11 mouse cellular contexts compared by ENCODE assay signal in genomic region chr5:135945916-135946408, GRCm38 (mm10). TPM values are rescaled to one million over a fixed set of nuclear protein-coding genes. Genes with fewer than 3 reads are reported as not detected.
DNase-seq lines count a peak whose midpoint lies in the region; ATAC-seq lines count a peak whose summit lies in the region.
"Had no signal": no experiment of that assay in that cellular context is flagged by ENCODE, and none has a peak within 500 bp of the region (broad histone marks: within the 10 kb centered on the region; RNA-seq: fewer than 3 reads in every experiment).

No protein-coding gene starts in this region.

- no peak for DNase-seq in forebrain, embryonic 11.5 days (ENCODE audit: low spot score)
- DNase-seq in lung, postnatal 36 days: no peak
- DNase-seq in forebrain, embryonic 14.5 days (ENCODE audit: low spot score): peak; percentile 67
- no peak for DNase-seq in frontal cortex, postnatal 36 days (ENCODE audit: low spot score in 2 of 2)
- no peak for DNase-seq in kidney, postnatal 36 days
- DNase-seq: cerebellum, adult 9-10 months had no signal

- H3K4me1 ChIP-seq in forebrain, embryonic 13.5 days: peaks cover 14% of the 10 kb centered on the region
- H3K4me1 ChIP-seq in forebrain, embryonic 11.5 days (replicated peaks; ENCODE audit: control insufficient read depth, insufficient read depth, low read length): no peaks in the 10 kb centered on the region
- H3K4me1 ChIP-seq in lung, embryonic 16.5 days (replicated peaks; ENCODE audit: control insufficient read depth, insufficient read depth, low read length): peaks cover 10% of the 10 kb centered on the region
- peaks cover 5% of the 10 kb centered on the region; the same call in 1 of the 2 replicates for H3K4me1 ChIP-seq in forebrain, embryonic 14.5 days (ENCODE audit: control insufficient read depth, insufficient read depth, low read length)
- H3K4me1 ChIP-seq in neural tube, embryonic 13.5 days (replicated peaks): peaks cover 7% of the 10 kb centered on the region

- H3K27me3 ChIP-seq in forebrain, embryonic 13.5 days: no peaks in the 10 kb centered on the region
- H3K27me3 ChIP-seq in forebrain, embryonic 11.5 days (ENCODE audit: control insufficient read depth, insufficient read depth, low read length): no peaks in the 10 kb centered on the region
- H3K27me3 ChIP-seq in lung, embryonic 16.5 days (ENCODE audit: control insufficient read depth, insufficient read depth, low read depth, low read length): no peaks in the 10 kb centered on the region
- H3K27me3 ChIP-seq in forebrain, embryonic 14.5 days (replicated peaks; ENCODE audit: control insufficient read depth, insufficient read depth, low read length): no peaks in the 10 kb centered on the region
- no peaks in the 10 kb centered on the region for H3K27me3 ChIP-seq in neural tube, embryonic 13.5 days

- peak overlapping the region; percentile 34 for H3K4me2 ChIP-seq in forebrain, embryonic 13.5 days
- H3K4me2 ChIP-seq in forebrain, embryonic 11.5 days (ENCODE audit: low read depth, low read length, severe bottlenecking): no peak overlapping the region
- H3K4me2 ChIP-seq in lung, embryonic 16.5 days (ENCODE audit: low read depth, low read length): no peak overlapping the region
- H3K4me2 ChIP-seq in forebrain, embryonic 14.5 days (ENCODE audit: low read length): peak overlapping the region; percentile 14; the same call in 1 of the 2 replicates
- H3K4me2 ChIP-seq in neural tube, embryonic 13.5 days: peak overlapping the region; percentile 29; the same call in 1 of the 2 replicates

- WGBS in forebrain, embryonic 13.5 days: 47% methylated on average over 10 of the region's 10 CpGs
- WGBS in forebrain, embryonic 11.5 days: 62% methylated on average over 10 of the region's 10 CpGs
- 53% methylated on average over 10 of the region's 10 CpGs for WGBS in lung, embryonic 16.5 days
- 49% methylated on average over 10 of the region's 10 CpGs for WGBS in forebrain, embryonic 14.5 days
- WGBS in neural tube, embryonic 13.5 days: 55% methylated on average over 10 of the region's 10 CpGs

- peak; percentile 33; the same call in 1 of the 2 replicates for ATAC-seq in forebrain, embryonic 13.5 days
- ATAC-seq in forebrain, embryonic 11.5 days (replicated peaks; ENCODE audit: low FRiP score): no peak
- peak; percentile 80 for ATAC-seq in lung, embryonic 16.5 days (ENCODE audit: low read depth)
- peak; percentile 42; the same call in 1 of the 2 replicates for ATAC-seq in forebrain, embryonic 14.5 days
- ATAC-seq in neural tube, embryonic 13.5 days (ENCODE audit: low read depth): peak; percentile 75
- ATAC-seq: inflammation-experienced regulatory T-cells, adult 6 months had no signal

- no peaks in the 10 kb centered on the region for H3K9me3 ChIP-seq in forebrain, embryonic 13.5 days (replicated peaks)
- no peaks in the 10 kb centered on the region for H3K9me3 ChIP-seq in forebrain, embryonic 11.5 days (ENCODE audit: control insufficient read depth, low read length)
- H3K9me3 ChIP-seq in lung, embryonic 16.5 days (ENCODE audit: control insufficient read depth, low read length): no peaks in the 10 kb centered on the region
- no peaks in the 10 kb centered on the region for H3K9me3 ChIP-seq in forebrain, embryonic 14.5 days (replicated peaks; ENCODE audit: control insufficient read depth, low read length)
- H3K9me3 ChIP-seq in neural tube, embryonic 13.5 days: no peaks in the 10 kb centered on the region

- H3K9ac ChIP-seq in forebrain, embryonic 13.5 days: peak overlapping the region; percentile 52; the same call in 1 of the 2 replicates
- no peak overlapping the region for H3K9ac ChIP-seq in forebrain, embryonic 11.5 days (ENCODE audit: low read length)
- peak overlapping the region; percentile 31; the same call in 1 of the 2 replicates for H3K9ac ChIP-seq in lung, embryonic 16.5 days (ENCODE audit: low read length)
- H3K9ac ChIP-seq in forebrain, embryonic 14.5 days (ENCODE audit: low read length): peak overlapping the region; percentile 37; the same call in 1 of the 2 replicates
- no peak overlapping the region for H3K9ac ChIP-seq in neural tube, embryonic 13.5 days

- H3K36me3 ChIP-seq in forebrain, embryonic 13.5 days (ENCODE audit: poor library complexity, severe bottlenecking): no peaks in the 10 kb centered on the region
- H3K36me3 ChIP-seq in forebrain, embryonic 11.5 days (ENCODE audit: control insufficient read depth, insufficient read depth, low read length): no peaks in the 10 kb centered on the region
- H3K36me3 ChIP-seq in lung, embryonic 16.5 days (ENCODE audit: control insufficient read depth, insufficient read depth, low read length): no peaks in the 10 kb centered on the region
- no peaks in the 10 kb centered on the region for H3K36me3 ChIP-seq in forebrain, embryonic 14.5 days (ENCODE audit: control insufficient read depth, insufficient read depth, low read length)
- H3K36me3 ChIP-seq in neural tube, embryonic 13.5 days: no peaks in the 10 kb centered on the region

- no peak overlapping the region for H3K4me3 ChIP-seq in forebrain, embryonic 13.5 days
- no peak overlapping the region for H3K4me3 ChIP-seq in forebrain, embryonic 11.5 days (ENCODE audit: low read depth, low read length)
- H3K4me3 ChIP-seq in lung, embryonic 16.5 days (ENCODE audit: low read length): no peak overlapping the region
- no peak overlapping the region for H3K4me3 ChIP-seq in forebrain, embryonic 14.5 days (ENCODE audit: low read depth, low read length)
- H3K4me3 ChIP-seq in neural tube, embryonic 13.5 days: no peak overlapping the region

- H3K27ac ChIP-seq in forebrain, embryonic 13.5 days: peak overlapping the region; percentile 40
- no peak overlapping the region for H3K27ac ChIP-seq in forebrain, embryonic 11.5 days (ENCODE audit: low read depth, low read length)
- no peak overlapping the region for H3K27ac ChIP-seq in lung, embryonic 16.5 days (ENCODE audit: low read length)
- peak overlapping the region; percentile 36; the same call in 1 of the 2 replicates for H3K27ac ChIP-seq in forebrain, embryonic 14.5 days (ENCODE audit: low read depth, low read length)
- H3K27ac ChIP-seq in neural tube, embryonic 13.5 days (replicated peaks): peak overlapping the region; percentile 23

RNA-seq across cellular contexts. Expression of gene Ywhag, which starts 11.5 kb away (rescaled TPM):
- polyA plus RNA-seq in forebrain, embryonic 13.5 days (2015; fragmentation: Nextera tagmentation; extraction: Ambion mirVana): 424 and 485 TPM in 2 replicates
- polyA plus RNA-seq in forebrain, embryonic 11.5 days (2014; fragmentation: Nextera tagmentation; extraction: Ambion mirVana): 147 and 161 TPM in 2 replicates
- 150 and 155 TPM in 2 replicates for polyA plus RNA-seq in lung, embryonic 16.5 days (2015; fragmentation: Nextera tagmentation; extraction: Ambion mirVana)
- 361 and 450 TPM in 2 replicates for polyA plus RNA-seq in forebrain, embryonic 14.5 days (2014; fragmentation: Nextera tagmentation; extraction: Ambion mirVana)
- polyA plus RNA-seq in neural tube, embryonic 13.5 days (2015; fragmentation: Nextera tagmentation; extraction: Ambion mirVana): 665 and 740 TPM in 2 replicates

RNA-seq across cellular contexts. Expression of gene Ssc4d, which starts 28.4 kb away (rescaled TPM):
- 0.48 TPM in 2 replicates for polyA plus RNA-seq in forebrain, embryonic 13.5 days (2015; fragmentation: Nextera tagmentation; extraction: Ambion mirVana)
- polyA plus RNA-seq in forebrain, embryonic 11.5 days (2014; fragmentation: Nextera tagmentation; extraction: Ambion mirVana): 1.2 and 1.5 TPM in 2 replicates
- polyA plus RNA-seq in lung, embryonic 16.5 days (2015; fragmentation: Nextera tagmentation; extraction: Ambion mirVana): 3.0 and 3.2 TPM in 2 replicates
- 0.99 and 1.4 TPM in 2 replicates for polyA plus RNA-seq in forebrain, embryonic 14.5 days (2014; fragmentation: Nextera tagmentation; extraction: Ambion mirVana)
- 0.79 and 1.9 TPM in 2 replicates for polyA plus RNA-seq in neural tube, embryonic 13.5 days (2015; fragmentation: Nextera tagmentation; extraction: Ambion mirVana)

RNA-seq across cellular contexts. Expression of gene Zp3, which starts 33.9 kb away (rescaled TPM):
- polyA plus RNA-seq in forebrain, embryonic 13.5 days (2015; fragmentation: Nextera tagmentation; extraction: Ambion mirVana): not detected in 2 replicates
- polyA plus RNA-seq in forebrain, embryonic 11.5 days (2014; fragmentation: Nextera tagmentation; extraction: Ambion mirVana): not detected in 2 replicates
- polyA plus RNA-seq in lung, embryonic 16.5 days (2015; fragmentation: Nextera tagmentation; extraction: Ambion mirVana): 0.16 and 0.19 TPM in 2 replicates
- polyA plus RNA-seq in forebrain, embryonic 14.5 days (2014; fragmentation: Nextera tagmentation; extraction: Ambion mirVana): 0.13 and 0.16 TPM in 2 replicates
- polyA plus RNA-seq in neural tube, embryonic 13.5 days (2015; fragmentation: Nextera tagmentation; extraction: Ambion mirVana): 0.14 TPM in 1 of 2 replicates, not detected in the other
- polyA plus RNA-seq: inflammation-experienced regulatory T-cells, adult 6 months; liver, adult 2 months had no signal

RNA-seq across cellular contexts. Expression of gene Dtx2, which starts 48.6 kb away (rescaled TPM):
- polyA plus RNA-seq in forebrain, embryonic 13.5 days (2015; fragmentation: Nextera tagmentation; extraction: Ambion mirVana): 25.5 and 27.2 TPM in 2 replicates
- 35.4 and 37.0 TPM in 2 replicates for polyA plus RNA-seq in forebrain, embryonic 11.5 days (2014; fragmentation: Nextera tagmentation; extraction: Ambion mirVana)
- polyA plus RNA-seq in lung, embryonic 16.5 days (2015; fragmentation: Nextera tagmentation; extraction: Ambion mirVana): 26.6 and 27.6 TPM in 2 replicates
- polyA plus RNA-seq in forebrain, embryonic 14.5 days (2014; fragmentation: Nextera tagmentation; extraction: Ambion mirVana): 24.9 and 30.5 TPM in 2 replicates
- polyA plus RNA-seq in neural tube, embryonic 13.5 days (2015; fragmentation: Nextera tagmentation; extraction: Ambion mirVana): 25.6 and 26.5 TPM in 2 replicates

RNA-seq across cellular contexts. Expression of gene Hspb1, which starts 58.2 kb away (rescaled TPM):
- polyA plus RNA-seq in forebrain, embryonic 13.5 days (2015; fragmentation: Nextera tagmentation; extraction: Ambion mirVana): 3.9 and 4.3 TPM in 2 replicates
- polyA plus RNA-seq in forebrain, embryonic 11.5 days (2014; fragmentation: Nextera tagmentation; extraction: Ambion mirVana): 11.4 and 11.8 TPM in 2 replicates
- 126 and 127 TPM in 2 replicates for polyA plus RNA-seq in lung, embryonic 16.5 days (2015; fragmentation: Nextera tagmentation; extraction: Ambion mirVana)
- polyA plus RNA-seq in forebrain, embryonic 14.5 days (2014; fragmentation: Nextera tagmentation; extraction: Ambion mirVana): 6.6 and 8.1 TPM in 2 replicates
- polyA plus RNA-seq in neural tube, embryonic 13.5 days (2015; fragmentation: Nextera tagmentation; extraction: Ambion mirVana): 15.8 and 19.3 TPM in 2 replicates

Comparison
In these comparisons a context has a peak if more than half of its experiments do, and no peak if none do; other contexts are left out.
1. H3K27ac ChIP-seq: peak in forebrain, embryonic 13.5 days (single experiment), forebrain, embryonic 14.5 days (single experiment) and neural tube, embryonic 13.5 days (single experiment); none in forebrain, embryonic 11.5 days (single experiment) and lung, embryonic 16.5 days (single experiment).
2. H3K4me2 ChIP-seq: peak in forebrain, embryonic 13.5 days (single experiment), forebrain, embryonic 14.5 days (single experiment) and neural tube, embryonic 13.5 days (single experiment); none in forebrain, embryonic 11.5 days (single experiment) and lung, embryonic 16.5 days (single experiment).
3. H3K9ac ChIP-seq: peak in forebrain, embryonic 13.5 days (single experiment), lung, embryonic 16.5 days (single experiment) and forebrain, embryonic 14.5 days (single experiment); none in forebrain, embryonic 11.5 days (single experiment) and neural tube, embryonic 13.5 days (single experiment).